Mouse (Mus musculus): ENCODE data around the gene Lrrc27.

The Lrrc27 gene

DNA sequence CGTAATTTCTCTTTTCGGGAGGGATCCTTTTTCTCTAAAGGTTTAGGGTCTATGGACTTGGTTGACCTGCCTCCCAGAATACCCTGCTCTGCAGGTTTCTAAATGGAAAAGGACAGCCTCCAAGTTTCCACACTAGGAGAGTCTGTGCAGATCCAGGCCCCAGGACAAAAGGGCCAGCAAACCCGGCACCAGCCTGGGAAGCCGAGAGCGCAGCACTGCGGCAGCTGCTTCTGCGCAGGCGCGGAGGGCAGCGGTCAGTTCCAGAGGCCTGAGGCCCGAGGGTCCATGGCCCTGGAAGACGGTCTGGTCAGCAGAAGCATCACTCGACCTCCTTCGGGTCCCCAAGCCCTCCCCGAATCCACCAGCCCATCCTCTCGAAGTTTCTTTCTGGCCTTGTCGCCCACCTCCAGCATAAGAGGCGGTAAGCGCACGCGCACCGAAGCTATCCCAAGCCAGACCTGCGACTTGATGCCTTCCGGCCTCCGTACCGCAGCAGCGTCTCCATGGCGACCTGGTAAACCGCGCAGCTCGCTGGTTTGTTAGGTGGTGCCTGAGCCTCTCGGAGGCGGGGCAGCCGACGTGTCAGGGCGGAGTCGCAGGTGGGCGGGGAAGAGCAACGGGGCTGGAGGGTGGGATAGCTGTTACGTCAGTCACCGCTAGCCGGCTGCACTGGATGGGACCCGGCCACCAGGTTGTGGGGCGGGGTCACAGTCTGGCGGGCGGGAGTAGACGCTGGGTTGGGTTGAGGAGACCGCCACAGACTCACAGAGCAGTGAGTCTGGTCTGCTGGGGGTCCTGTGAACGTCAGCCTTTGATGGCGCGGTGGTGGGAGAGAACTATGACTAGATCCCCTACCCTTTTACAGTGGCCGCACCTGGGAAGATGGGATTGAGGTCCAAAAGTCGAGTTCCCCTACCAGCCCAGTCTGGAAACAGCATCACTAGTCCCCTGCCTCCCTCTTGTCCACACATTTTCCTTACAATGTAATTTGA, at the start of gene Lrrc27, which contains the start of gene Stk32c:
Lrrc27 (plus strand) TSS at position 235 of the 992 bp plus-strand sequence.
Stk32c (minus strand) TSS at position 554 of the 992 bp plus-strand sequence.
- peak; percentile 97 for DNase-seq

DNA sequence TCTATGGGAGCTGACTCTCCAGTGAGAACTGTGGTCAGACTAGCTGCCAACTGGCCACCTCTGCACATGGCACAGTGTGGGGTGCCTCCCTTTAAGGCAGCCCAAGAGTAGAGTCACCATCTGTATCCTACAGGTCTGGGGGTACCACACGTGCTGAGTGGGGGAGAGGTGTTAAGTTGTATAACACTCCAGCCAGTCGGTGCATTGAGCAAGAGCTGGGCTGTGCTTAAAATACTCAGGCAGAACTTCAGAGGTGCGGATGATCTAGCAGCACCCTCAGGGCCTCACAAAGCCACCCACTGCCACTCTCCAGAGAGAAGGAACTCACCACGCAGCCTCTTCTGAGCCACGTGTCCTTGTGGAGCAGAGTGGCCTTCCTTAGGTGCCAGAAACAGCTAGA, 48.4 kb upstream of the Lrrc27 start:
- DNase-seq, result no peak

DNA sequence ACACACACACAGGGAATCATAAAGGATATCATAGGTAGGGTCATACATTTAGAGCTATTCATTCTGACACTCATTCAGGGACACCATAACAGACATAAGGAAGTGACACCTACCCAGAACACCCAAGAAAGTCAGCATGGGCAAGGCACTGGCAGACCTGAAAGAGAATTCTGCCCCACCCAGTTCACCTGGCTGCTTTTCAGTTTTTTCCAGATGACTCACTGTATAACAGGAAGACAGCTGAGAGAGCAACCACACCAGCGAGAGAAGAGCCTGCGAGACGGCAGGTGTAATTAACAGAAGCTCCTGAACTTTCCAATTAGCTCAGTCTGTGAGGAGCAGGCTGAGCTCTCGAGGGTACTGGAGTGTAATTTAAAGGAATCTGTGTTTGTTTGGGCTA, 43.6 kb upstream of the Lrrc27 start:
- DNase-seq, result no peak

DNA sequence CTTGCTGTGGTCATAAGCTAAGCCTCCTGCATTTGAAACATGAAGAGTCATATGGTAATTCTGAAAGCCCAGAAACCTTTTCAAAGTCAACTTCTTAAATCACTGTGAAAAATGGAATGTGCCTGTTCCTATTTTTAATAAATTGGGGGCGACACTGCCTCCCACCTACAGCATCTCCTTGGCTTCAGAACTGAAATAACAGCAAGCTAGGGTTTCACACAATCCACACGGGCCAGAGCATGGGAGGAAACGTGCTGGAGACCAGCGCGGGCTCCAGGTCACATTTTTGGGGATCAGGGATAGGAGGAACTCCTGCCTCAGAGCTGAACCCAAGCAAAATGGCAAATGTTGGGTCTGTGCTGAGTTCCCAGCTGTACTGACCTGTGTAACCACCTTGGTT, 33.5 kb upstream of the Lrrc27 start:
- DNase-seq, result no peak

DNA sequence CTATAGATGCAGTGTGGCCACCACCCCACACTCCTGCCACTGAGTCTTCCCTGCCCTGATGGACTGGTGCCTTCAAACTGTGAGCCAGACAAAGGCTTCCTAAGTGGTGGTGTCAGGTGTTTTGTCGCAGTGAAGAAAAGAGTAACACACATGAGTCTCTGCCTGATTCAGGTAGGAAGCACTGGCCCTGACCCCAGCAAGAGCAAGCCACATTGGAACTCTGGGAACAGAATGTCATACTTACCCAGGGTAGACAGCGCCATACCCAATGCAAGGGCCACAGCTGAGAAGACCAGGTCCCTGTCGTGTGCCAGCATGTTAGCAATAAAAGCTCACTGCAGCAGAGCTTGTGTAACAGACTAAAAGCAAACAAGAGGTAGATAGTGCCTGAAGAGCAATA, 32.7 kb upstream of the Lrrc27 start:
- DNase-seq, result no peak

DNA sequence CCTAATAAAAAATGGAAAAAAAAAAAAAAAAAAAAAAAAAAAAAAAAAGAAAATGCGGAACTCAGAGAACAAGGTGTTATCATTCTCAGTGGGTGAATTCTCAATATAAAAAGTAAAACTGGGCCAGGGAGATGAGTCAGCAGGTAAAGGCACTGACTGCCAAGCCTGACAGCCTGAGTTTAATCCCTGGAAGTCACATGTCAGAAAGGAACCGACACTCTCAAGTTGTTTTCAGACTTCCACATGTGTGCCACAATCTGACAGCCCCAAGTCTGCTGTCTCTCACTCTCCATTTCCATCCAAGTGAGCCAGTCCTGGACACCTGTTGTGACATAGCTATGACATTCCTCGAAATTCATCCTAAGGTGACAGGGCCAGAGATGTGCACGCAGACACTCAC, 28.4 kb upstream of the Lrrc27 start:
- no peak for DNase-seq

DNA sequence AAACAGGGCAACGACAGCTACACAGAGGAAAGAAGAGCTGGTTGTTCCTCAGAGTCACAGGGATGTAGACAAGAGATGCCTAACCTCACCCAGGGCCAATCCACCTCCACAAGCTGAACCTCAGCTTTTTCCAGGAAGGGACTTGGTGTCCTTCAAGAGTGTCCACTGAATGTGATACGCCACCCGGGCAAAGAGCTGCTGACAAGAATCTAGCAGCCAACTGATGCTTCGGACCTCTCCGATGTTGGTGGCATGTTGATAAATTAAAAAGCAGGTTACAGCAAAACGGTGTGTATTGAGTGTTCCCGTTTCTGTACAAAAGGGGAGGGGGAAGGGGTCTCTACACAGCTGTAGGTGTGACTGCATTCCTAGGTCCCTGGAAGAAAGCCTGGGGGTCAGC, 27.9 kb upstream of the Lrrc27 start:
- DNase-seq, result no peak

DNA sequence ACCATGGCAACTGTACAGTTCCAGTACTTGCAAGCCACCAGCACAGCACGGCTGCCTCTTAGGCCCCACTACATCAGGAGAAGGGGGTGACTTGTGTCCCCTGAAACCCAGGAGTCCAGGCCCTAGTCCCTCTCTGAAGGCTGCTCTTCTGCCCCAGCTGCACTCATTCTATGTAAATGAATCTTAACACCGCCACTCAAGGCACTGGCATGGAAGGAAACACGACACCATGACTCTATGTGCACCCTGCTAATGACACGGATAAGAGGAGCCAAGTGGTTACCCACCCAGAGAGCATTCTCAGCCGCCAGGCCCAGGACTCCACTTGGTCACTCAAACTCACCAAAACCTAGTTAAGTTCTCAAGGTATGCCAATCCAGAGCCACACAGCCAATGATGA, 26.8 kb upstream of the Lrrc27 start:
- DNase-seq, result no peak

DNA sequence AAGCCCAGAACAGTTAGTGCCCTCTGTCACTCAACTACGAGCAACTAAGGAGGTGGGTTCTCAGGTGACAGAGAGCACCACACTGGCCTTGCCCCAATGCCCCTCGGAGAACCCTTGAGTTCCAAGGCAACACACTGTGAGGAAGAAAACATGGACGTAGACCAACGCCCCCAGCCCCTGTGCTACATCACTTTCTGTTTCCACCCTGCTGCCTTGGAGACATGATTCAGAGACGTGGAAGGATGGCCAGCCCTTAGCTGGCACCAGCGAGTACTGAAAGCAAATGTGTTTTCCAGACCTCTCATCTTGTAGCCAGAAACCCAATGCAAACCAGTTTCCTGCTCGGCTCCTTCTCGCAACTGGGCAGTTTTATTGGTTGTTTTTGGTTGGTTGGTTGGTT, 26.4 kb upstream of the Lrrc27 start:
- no peak for DNase-seq

DNA sequence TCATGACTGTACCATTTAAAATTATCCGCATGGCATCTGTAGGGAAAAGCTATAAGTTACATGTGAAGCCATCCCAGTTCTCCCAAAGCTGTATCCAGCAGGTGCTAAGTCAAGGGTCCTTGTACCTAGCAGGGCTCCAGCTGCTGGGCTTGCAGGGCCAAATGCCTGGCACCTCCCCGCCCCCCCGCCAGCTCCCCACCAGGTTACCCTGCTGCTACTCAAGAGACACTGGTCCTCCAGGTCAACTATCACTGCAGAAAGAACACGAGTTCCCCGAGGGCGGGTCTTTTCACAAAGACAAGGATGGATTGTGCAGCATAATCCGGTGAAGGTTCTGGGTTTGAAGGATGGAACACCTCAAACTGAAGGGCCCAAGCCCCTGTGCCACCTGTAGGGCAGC, 25.5 kb upstream of the Lrrc27 start:
- no peak for DNase-seq

DNA sequence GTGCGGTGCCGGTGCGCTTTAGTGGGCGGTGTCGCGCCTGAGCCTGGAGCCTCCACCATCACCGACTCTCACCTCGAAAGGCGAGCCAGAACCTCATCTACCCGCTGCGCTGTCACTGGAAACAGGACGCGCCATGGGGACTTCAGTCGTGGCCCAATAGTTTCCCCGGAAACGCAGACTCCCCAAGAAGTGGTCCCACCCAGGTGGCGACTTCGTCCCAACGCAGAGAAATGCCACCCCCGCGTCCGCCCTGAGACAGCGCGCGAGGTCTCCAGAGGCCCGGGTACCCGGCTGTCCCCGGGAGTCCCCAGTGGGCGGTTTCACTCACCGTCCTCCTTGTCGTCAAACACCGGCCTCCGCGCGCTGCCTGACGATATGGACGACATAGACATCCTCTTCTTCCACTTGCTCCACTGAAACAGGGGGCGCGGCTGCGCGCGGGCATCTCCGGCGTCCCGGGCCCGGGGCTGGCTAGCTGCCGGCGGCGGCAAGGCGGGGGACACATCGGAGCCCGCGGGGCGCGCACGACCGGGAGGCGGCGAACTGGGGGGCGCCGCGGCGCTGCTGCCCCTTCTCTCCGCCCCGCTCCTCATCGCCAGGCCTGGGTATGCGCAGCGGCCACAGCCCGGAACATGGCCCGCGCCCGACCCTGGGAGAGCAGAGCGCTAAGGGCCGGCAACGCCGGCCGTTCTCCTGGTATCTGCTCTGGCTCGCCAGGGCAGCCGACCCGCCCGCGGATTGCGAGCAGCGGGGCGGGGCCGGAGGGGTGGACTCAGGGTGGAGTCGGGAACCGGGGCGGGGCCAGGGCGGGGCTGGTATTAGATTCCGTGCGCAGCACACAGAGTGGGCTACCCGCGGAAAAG, 24.8 kb upstream of the Lrrc27 start:
- DNase-seq, result peak; percentile 55

DNA sequence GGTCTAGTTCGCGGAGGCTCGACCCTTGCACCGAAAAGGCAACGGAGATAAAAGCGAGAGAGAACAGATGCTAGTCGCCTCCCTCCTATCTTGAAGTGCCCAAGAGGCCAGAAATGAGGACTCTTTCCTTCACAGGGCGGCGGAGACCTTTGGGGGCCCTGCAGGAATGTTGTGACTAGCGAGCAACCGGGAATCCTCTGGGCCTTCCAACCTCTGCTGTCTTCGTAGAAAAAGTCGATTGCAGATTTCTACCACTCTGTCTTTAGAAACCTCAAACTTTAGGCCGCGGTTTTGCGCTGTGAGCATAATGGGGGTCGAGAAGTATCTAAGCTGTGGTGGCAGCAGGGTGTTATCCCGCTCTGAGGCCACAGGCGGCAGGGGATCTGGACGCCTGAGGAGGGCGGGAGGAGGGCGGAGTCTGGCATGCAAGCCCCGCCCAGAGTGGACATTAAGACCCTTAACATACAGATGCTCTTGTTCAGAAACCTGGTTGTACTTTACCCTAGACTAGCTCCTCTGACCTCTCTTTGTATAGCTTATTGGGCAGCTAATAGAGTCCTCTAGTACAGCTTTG, 24.1 kb upstream of the Lrrc27 start:
- no peak for DNase-seq

DNA sequence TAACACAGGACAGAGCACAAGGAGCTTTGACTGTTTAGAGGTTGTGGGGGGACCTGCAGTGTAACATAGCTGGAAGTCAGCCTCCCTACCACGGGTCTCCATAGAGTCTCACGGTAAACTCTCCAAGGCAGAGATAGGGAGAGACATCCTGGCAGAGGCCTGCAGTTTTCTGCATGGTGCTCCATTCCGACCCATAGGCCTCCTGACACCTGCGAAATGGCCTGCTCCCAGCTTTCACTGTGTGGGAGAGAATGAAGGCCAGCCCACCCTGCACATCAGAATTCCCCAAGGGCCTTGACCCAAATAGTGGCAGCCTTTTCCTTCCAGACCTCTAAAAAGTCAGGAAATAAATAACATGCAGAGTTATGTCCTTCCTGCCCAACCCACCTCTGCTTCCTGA, 22.2 kb upstream of the Lrrc27 start:
- DNase-seq, result no peak

DNA sequence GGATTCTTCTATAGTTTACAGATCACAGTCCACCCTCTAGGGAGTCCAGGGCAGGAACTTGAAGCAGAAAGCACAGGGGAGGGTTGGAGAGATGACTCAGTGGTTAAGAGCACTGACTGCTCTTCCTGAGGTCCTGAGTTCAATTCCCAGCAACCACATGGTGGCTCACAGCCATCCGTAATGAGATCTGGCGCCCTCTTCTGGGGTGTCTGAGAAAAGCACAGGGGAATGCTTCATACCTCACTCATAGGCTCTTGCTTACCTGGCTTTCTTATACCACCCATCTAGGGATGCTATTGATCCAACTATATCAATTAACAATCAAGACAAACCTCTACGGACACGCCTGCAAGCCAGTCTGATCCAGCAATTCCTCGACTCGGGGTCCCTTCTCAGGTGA, 21.2 kb upstream of the Lrrc27 start:
- no peak for DNase-seq

DNA sequence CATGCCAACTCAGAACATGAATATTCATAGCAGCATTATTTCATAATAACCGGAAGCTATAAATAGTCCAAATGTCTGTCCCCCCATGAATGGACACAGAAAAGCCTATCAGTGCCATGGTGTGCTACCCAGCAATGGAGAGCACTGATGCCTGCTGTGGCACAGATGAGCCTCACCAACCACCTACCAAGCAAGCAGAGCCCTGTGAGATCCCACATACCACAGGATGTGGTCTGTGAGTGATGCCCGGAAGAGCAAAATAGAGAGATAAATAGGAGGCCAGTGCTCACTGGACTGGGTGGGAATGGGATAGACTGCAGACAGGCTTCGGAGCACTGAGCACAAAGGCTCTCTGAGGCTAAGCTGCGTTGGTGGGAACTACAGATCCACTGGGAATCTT, 15.8 kb upstream of the Lrrc27 start:
- DNase-seq, result no peak

DNA sequence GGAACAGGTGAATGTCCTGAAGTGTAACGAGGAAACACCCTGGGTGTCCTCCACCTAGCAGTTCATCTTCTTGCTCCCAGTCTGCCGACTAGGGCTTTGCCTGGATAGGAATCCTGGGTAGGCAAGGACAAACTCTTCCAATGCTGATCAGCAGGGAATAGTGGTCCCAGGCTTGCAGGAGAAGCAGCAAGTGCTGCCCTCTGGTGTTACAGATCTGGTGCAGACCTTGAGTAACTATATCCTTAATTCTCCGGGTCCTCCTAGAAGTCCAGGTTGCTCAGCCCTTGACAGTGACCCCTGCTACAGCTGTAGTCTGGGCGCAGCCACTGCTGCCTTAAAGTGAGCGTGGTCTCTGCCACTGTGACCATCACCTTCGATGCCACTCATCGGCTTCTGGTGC, 12.7 kb upstream of the Lrrc27 start:
- DNase-seq, result peak; percentile 59

DNA sequence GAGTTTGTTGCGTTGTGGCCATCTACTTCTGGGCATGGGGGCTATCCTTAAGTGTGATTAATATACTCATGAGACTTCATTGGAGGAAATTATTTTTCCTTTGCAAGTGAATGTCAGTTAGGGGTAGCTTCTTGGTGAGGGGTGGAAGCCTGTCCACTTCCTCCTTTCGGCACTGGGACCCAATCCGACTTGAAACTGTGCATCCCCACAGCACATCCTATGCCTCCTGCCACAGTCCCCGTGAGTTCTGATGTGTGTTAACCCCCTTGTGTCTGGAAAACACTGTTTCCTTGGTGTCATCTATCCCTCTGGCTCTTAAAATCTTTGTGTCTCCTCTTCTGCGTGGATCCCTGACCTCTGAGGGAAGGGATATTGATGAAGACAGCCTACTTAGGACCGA, 11.6 kb upstream of the Lrrc27 start:
- no peak for DNase-seq

DNA sequence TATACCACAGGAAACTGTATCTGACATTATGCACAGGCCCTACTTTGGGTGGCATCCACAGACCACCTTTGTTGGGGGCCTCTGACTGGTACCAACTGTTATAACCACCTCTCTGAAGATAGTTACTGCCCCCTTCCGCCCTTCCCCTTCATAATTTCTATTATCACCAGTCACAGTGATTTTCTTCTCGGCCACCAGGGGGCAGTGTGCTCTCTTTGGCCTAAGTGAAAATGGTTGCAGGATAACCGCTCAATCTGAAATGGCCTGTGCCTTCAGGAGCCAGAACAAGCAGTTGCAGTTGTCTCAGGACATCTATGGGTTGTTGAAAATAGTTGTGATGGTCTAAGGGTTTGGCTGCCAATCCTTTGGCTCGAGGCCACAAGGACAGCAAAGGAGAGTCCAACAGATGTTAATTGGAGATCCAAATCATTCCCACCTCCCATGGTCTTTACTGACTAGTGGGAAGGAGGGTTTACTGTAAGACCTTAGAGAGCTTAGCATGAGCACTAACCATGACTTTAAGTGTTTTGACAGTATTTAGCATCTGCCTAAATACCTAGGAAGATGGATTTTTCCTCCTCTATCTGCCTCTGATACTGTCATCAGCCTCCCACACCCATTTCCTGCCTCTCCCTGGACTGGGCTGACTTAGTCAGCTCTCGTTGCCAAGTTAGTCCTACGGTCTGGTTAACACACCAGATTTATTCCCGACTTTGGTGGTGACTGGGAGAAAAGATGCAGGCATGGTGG, 4.6 kb upstream of the Lrrc27 start:
- DNase-seq, result no peak

DNA sequence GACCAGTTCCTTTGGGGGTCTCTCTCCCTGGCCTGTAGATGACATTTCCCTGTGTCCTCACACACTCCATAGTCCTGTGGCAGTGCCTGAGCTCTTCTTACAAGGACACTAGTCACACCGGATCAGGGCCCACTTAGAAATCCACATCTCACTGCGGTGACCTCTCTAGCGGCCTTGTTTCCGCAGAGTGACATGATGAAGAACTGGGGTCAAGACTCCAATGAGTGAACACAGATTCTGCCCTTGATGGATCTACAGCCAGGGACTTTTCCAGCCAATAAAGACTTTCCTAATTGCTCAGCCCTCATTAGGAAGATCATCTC, 4.1 kb upstream of the Lrrc27 start:
- no peak for DNase-seq

DNA sequence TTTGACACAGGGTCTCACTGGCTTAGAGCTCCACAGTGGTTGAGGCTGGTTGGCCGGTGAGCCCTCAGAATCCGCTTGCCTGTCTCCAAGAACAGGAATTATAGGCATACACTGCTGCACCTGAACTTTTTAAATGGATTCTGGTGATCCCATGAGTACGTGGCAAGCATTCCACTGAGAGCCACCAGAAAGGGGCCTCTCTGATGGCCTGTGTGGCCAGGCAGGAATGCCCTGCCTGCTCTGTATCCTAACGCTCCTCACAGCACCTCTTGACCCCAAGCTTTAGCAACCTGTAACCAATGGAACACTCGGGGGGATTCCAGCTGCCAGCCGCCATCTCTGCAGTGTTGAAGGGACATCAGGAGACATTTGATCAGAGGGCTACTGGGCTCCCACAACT, 1.0 kb upstream of the Lrrc27 start:
- DNase-seq, result no peak

DNA sequence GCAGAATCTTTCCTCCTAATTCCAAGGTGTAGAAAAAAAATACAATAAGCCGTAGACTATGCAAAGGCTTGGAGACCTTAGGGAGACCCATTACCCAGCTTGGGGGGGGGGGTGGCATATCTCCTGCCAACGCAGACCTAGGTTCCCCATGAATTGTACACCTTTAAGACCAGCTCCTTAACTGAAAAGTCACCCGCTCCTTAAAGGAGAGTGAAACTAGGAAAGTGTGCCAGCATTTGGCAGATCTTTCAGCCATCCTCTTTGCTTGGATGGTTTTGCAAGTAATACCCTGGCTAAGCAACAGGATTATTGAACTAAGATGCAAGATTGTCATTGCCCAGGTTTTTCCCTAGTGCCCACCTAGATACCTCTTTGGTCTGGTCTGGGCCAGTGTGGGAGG, 963 bp downstream of the Lrrc27 start:
- DNase-seq, result no peak

DNA sequence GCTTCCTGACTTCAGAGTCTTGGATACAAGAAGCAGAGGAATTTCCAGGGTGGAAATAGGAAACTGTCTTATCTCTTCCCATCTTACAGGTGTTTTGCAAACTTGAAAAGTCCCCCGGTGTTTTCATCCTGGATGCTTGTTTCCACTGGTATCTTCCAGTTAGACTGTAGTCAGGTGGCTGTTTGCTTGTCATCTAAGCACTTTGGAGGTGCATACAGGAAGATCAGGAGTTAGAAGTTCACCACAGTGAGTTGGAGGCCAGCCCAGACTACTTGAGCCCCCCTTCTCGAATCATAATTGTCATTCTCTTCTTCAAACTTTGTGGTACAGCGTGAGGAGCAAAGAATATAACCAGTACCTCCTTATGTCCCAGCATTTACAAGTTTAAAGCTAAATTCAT, 1.4 kb downstream of the Lrrc27 start:
- DNase-seq, result no peak
